Mouse (Mus musculus) large intestine, adult 2 months (tissue): ENCODE data around the gene Lgals8. TPM values are rescaled to one million over a fixed set of nuclear protein-coding genes. Genes with fewer than 3 reads are reported as not detected.

ENCODE experiments used
- DNase-seq: peaks from one replicate; pipeline ENCODE4 v3.0.0-alpha.2; 2012; ENCODE audit warnings: low read depth, low spot score
- WGBS: fragments of 180-500 bp; shearing (Covaris S2); methylation state at CpG from one replicate; pipeline ENCODE4 v1.1.7; 2018; 5-methylcytosine and 5-hydroxymethylcytosine counted together
- polyA plus RNA-seq: library from polyadenylated mRNA; depleted of rRNA; stranded (reverse); fragments of >200 nt; gene quantifications from 2 replicates; pipeline ENCODE4 v1.2.3, GENCODE M21; 2012

Lgals8 gene
- polyA plus RNA-seq, 1 experiment = 29.1 TPM

- no peak for DNase-seq
Measured at GRCm38 (mm10) chr13:12462623-12463022, 2.1 kb downstream of the Lgals8 start.

GRCm38 (mm10) chr13:12461730-12462119 lies 3.0 kb downstream of the Lgals8 start:
- peak; percentile 27 for DNase-seq
- 2% methylated on average over 7 of the region's 7 CpGs for WGBS

More at GRCm38 (mm10) chr13:12462623-12463022, 2.1 kb downstream of the Lgals8 start:
- WGBS = 78% methylated on average over 4 of the region's 4 CpGs

- DNase-seq = peak; percentile 81
- under 1% methylated on average over 58 of the region's 59 CpGs for WGBS
Measured at GRCm38 (mm10) chr13:12460881-12461729, 3.6 kb downstream of the Lgals8 start.

- peak; percentile 52 for DNase-seq
- 1% methylated on average over 8 of the region's 8 CpGs for WGBS
Measured at GRCm38 (mm10) chr13:12460443-12460842, 4.3 kb downstream of the Lgals8 start.

GRCm38 (mm10) chr13:12456711-12457110 lies 8.0 kb downstream of the Lgals8 start:
- WGBS = 62% methylated on average over 7 of the region's 7 CpGs
- DNase-seq = peak; percentile 29

- DNase-seq = no peak
- WGBS = 88% methylated on average over 7 of the region's 7 CpGs
Measured at GRCm38 (mm10) chr13:12454686-12455390, 9.9 kb downstream of the Lgals8 start.

GRCm38 (mm10) chr13:12453150-12453549 lies 11.6 kb downstream of the Lgals8 start:
- WGBS = 89% methylated on average over 14 of the region's 14 CpGs
- DNase-seq = no peak

GRCm38 (mm10) chr13:12442008-12442587 lies 22.6 kb downstream of the Lgals8 start:
- WGBS = 77% methylated on average over 2 of the region's 2 CpGs
- no peak for DNase-seq

GRCm38 (mm10) chr13:12440813-12441212 lies 23.9 kb downstream of the Lgals8 start:
- WGBS = 91% methylated on average over 6 of the region's 6 CpGs
- DNase-seq = no peak

- 95% methylated on average over 3 of the region's 3 CpGs for WGBS
- DNase-seq = no peak
Measured at GRCm38 (mm10) chr13:12439586-12439985, 25.2 kb downstream of the Lgals8 start.

- WGBS = 52% methylated on average over 5 of the region's 5 CpGs
- DNase-seq = no peak
Measured at GRCm38 (mm10) chr13:12433843-12434242, 30.9 kb downstream of the Lgals8 start.

GRCm38 (mm10) chr13:12428556-12428955 lies 36.2 kb downstream of the Lgals8 start:
- WGBS = 95% methylated on average over 13 of the region's 13 CpGs
- DNase-seq = no peak

GRCm38 (mm10) chr13:12420596-12420995 lies 44.1 kb downstream of the Lgals8 start:
- no peak for DNase-seq
- 89% methylated on average over 9 of the region's 9 CpGs for WGBS

- WGBS = 81% methylated on average over 8 of the region's 8 CpGs
- no peak for DNase-seq
Measured at GRCm38 (mm10) chr13:12412016-12412415, 52.7 kb downstream of the Lgals8 start.

- DNase-seq = no peak
- 88% methylated on average over 9 of the region's 9 CpGs for WGBS
Measured at GRCm38 (mm10) chr13:12408343-12409066, 56.2 kb downstream of the Lgals8 start.

GRCm38 (mm10) chr13:12395571-12395970 lies 69.2 kb downstream of the Lgals8 start:
- WGBS = under 1% methylated on average over 23 of the region's 23 CpGs
- DNase-seq = no peak

GRCm38 (mm10) chr13:12394609-12395505 lies 69.9 kb downstream of the Lgals8 start, which contains the start of gene Heatr1:
Gene Heatr1, plus strand, starts transcription at chr13:12395027.
- peak; percentile 99 for DNase-seq
- WGBS = under 1% methylated on average over 43 of the region's 43 CpGs
